21 mouse cellular contexts compared by ENCODE assay signal in the genomic region with DNA sequence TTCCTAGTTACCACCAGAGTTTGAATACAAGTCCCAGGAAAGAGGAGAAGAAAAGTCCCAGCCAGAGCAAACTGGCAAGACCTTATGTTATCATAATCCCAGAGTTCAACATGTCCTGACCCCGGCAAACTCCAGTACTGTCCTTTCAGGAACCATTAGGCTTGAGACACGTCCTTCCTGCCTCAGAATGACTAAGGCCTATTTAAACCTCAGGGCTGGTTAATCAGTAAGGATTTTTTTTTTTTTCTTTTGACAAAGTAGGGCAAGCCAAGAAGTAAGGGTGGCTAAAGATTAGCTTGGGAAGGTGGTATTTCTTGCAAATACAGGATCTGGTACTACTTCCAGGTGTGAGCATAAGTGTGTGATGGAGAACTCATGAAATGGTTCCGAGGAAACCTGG. TPM values are rescaled to one million over a fixed set of nuclear protein-coding genes. Genes with fewer than 3 reads are reported as not detected.
DNase-seq lines count a peak whose midpoint lies in the region; ATAC-seq and TF ChIP-seq lines count a peak whose summit lies in the region.
"Had no signal": no experiment of that assay in that cellular context is flagged by ENCODE, and none has a peak within 500 bp of the region (broad histone marks: within the 10 kb centered on the region; RNA-seq: fewer than 3 reads in every experiment).

No protein-coding gene starts in this region.

- no peak overlapping the region for H3K4me3 ChIP-seq in liver, adult 2 months (ENCODE audit: insufficient read depth, low read depth, low read length)
- no peak overlapping the region for H3K4me3 ChIP-seq in liver, embryonic 11.5 days (ENCODE audit: low read depth, low read length)
- H3K4me3 ChIP-seq in intestine, postnatal 0 days (ENCODE audit: low read depth, low read length), result no peak overlapping the region
- H3K4me3 ChIP-seq in left cerebral cortex, adult 2 months, result no peak overlapping the region
- H3K4me3 ChIP-seq: forebrain, embryonic 13.5 days; heart, embryonic 12.5 days; neural tube, embryonic 12.5 days had no signal

- no peak for TF ChIP-seq CTCF in liver, adult 2 months (IDR thresholded peaks at IDR 0.05; ENCODE audit: low read depth, low read length)
- no peak for TF ChIP-seq CTCF in intestine, postnatal 0 days (IDR thresholded peaks at IDR 0.05; ENCODE audit: low read depth)
- no peak for TF ChIP-seq CTCF in left cerebral cortex, adult 2 months (IDR thresholded peaks at IDR 0.05)

- 33% methylated on average over 3 of the region's 3 CpGs for WGBS in liver, adult 2 months
- WGBS in liver, embryonic 11.5 days, result 54% methylated on average over 3 of the region's 3 CpGs
- 31% methylated on average over 3 of the region's 3 CpGs for WGBS in intestine, postnatal 0 days

- H3K9me3 ChIP-seq in liver, embryonic 11.5 days (ENCODE audit: control insufficient read depth, low read length), result no peaks in the 10 kb centered on the region
- no peaks in the 10 kb centered on the region for H3K9me3 ChIP-seq in intestine, postnatal 0 days (ENCODE audit: control insufficient read depth)
- H3K9me3 ChIP-seq: forebrain, embryonic 13.5 days; heart, embryonic 12.5 days; neural tube, embryonic 12.5 days had no signal

- TF ChIP-seq POLR2A in liver, adult 2 months (IDR thresholded peaks at IDR 0.05; ENCODE audit: extremely low read depth, insufficient read depth, low read length), result no peak

- H3K36me3 ChIP-seq in liver, adult 2 months (ENCODE audit: control insufficient read depth, insufficient read depth, low read length), result peaks cover 43% of the 10 kb centered on the region
- no peaks in the 10 kb centered on the region for H3K36me3 ChIP-seq in liver, embryonic 11.5 days (ENCODE audit: control insufficient read depth, insufficient read depth, low read length)
- H3K36me3 ChIP-seq in intestine, postnatal 0 days (ENCODE audit: control insufficient read depth, insufficient read depth), result peaks cover 10% of the 10 kb centered on the region
- H3K36me3 ChIP-seq: heart, embryonic 12.5 days; neural tube, embryonic 12.5 days had no signal

- H3K27ac ChIP-seq in liver, adult 2 months (replicated peaks; ENCODE audit: insufficient read depth, low read depth, low read length), result no peak overlapping the region
- H3K27ac ChIP-seq in liver, embryonic 11.5 days (ENCODE audit: low read depth, low read length), result no peak overlapping the region
- peak overlapping the region; percentile 31; the same call in 1 of the 2 replicates for H3K27ac ChIP-seq in intestine, postnatal 0 days (ENCODE audit: low read depth, low read length)
- no peak overlapping the region for H3K27ac ChIP-seq in left cerebral cortex, adult 2 months
- H3K27ac ChIP-seq: forebrain, embryonic 13.5 days; hindbrain, postnatal 0 days; neural tube, embryonic 12.5 days had no signal

- no peaks in the 10 kb centered on the region for H3K79me2 ChIP-seq in liver, adult 2 months (ENCODE audit: control insufficient read depth, insufficient read depth, low read length)

- H3K4me1 ChIP-seq in liver, adult 2 months (ENCODE audit: control insufficient read depth, insufficient read depth, low read length), result peaks cover 7% of the 10 kb centered on the region
- no peaks in the 10 kb centered on the region for H3K4me1 ChIP-seq in liver, embryonic 11.5 days (replicated peaks; ENCODE audit: control insufficient read depth, insufficient read depth, low read length)
- H3K4me1 ChIP-seq in intestine, postnatal 0 days (replicated peaks; ENCODE audit: control insufficient read depth, insufficient read depth, low read length), result 0 out of 2 replicates have a peak, but pooled peaks cover 3% of the 10 kb centered on the region
- H3K4me1 ChIP-seq: forebrain, embryonic 13.5 days; heart, embryonic 12.5 days; neural tube, embryonic 12.5 days had no signal

- no peak for ATAC-seq in liver, embryonic 11.5 days (replicated peaks; ENCODE audit: low FRiP score)
- peak; percentile 76 for ATAC-seq in intestine, postnatal 0 days
- no peak for ATAC-seq in frontal cortex, adult (ENCODE audit: low TSS enrichment)
- ATAC-seq: forebrain, embryonic 13.5 days; hindbrain, postnatal 0 days had no signal

- intact Hi-C loops in left cerebral cortex, adult 2 months (cut with DNase I), result no loop called here

- DNase-seq in liver, adult 2 months (ENCODE audit: extremely low read depth, low read depth, low spot score), result peak; percentile 73
- DNase-seq in liver, embryonic 11.5 days (ENCODE audit: low spot score), result no peak
- DNase-seq in kidney, postnatal 25 days, result peak; percentile 57 to 82
- DNase-seq in yolk sac, embryonic 10.5 days (ENCODE audit: low spot score), result peak; percentile 70
- no peak for DNase-seq in thymus, postnatal 14 days
- DNase-seq in left cerebral cortex, adult 2 months (ENCODE audit: extremely low spot score in 1 of 2, low spot score in 2 of 2), result no peak
- DNase-seq: adrenal gland, adult 8-10 months; cerebellum, adult 2 months; gastrocnemius, postnatal 14 days; heart, postnatal 4 days; right cerebral cortex, postnatal 25 days; thymus, postnatal 4 days had no signal

- no peak overlapping the region for H3K4me2 ChIP-seq in liver, embryonic 11.5 days
- H3K4me2 ChIP-seq in intestine, postnatal 0 days (replicated peaks; ENCODE audit: low read depth), result no peak overlapping the region
- H3K4me2 ChIP-seq: forebrain, embryonic 13.5 days; heart, embryonic 12.5 days; neural tube, embryonic 12.5 days had no signal

- H3K27me3 ChIP-seq in liver, adult 2 months (ENCODE audit: control insufficient read depth, insufficient read depth, low read length), result no peaks in the 10 kb centered on the region
- H3K27me3 ChIP-seq in liver, embryonic 11.5 days (replicated peaks; ENCODE audit: control insufficient read depth, insufficient read depth, low read length), result no peaks in the 10 kb centered on the region
- H3K27me3 ChIP-seq in intestine, postnatal 0 days (replicated peaks; ENCODE audit: control insufficient read depth, insufficient read depth, low read length), result no peaks in the 10 kb centered on the region
- H3K27me3 ChIP-seq: forebrain, embryonic 13.5 days; heart, embryonic 12.5 days; neural tube, embryonic 12.5 days had no signal

- no peak overlapping the region for H3K9ac ChIP-seq in liver, adult 2 months (ENCODE audit: low read depth, low read length)
- H3K9ac ChIP-seq in liver, embryonic 11.5 days (ENCODE audit: low read depth, low read length), result no peak overlapping the region
- H3K9ac ChIP-seq in intestine, postnatal 0 days (ENCODE audit: low read depth, low read length), result no peak overlapping the region
- H3K9ac ChIP-seq: forebrain, embryonic 13.5 days; heart, embryonic 12.5 days; neural tube, embryonic 12.5 days had no signal

RNA-seq across cellular contexts. Expression of a gene that starts 9.9 kb away (rescaled TPM):
- total RNA-seq in liver, adult 2 months (2014; rRNA removed), result 0.65 and 0.67 TPM in 2 replicates
- not detected in 2 replicates for polyA plus RNA-seq in liver, adult 2 months (2012; rRNA removed)
- polyA plus RNA-seq in liver, embryonic 11.5 days (2014; fragmentation: Nextera tagmentation; extraction: Ambion mirVana), result not detected in 2 replicates
- polyA plus RNA-seq in intestine, postnatal 0 days (2015; fragmentation: Nextera tagmentation; extraction: Ambion mirVana), result 6.7 and 7.0 TPM in 2 replicates
- not detected for total RNA-seq in left cerebral cortex, adult 2 months (2021)
- total RNA-seq: heart, postnatal 4 days; hindbrain, postnatal 0 days; left cerebral cortex, postnatal 10 days had no signal
- polyA plus RNA-seq: C2C12; cerebellum, adult 2 months; forebrain, embryonic 13.5 days; hindbrain, postnatal 0 days; limb, embryonic 14.5 days had no signal

Comparison
In these comparisons a context has a peak if more than half of its experiments do, and no peak if none do; other contexts are left out.
1. DNase-seq: peak in liver, adult 2 months (single experiment), kidney, postnatal 25 days (2 of 2) and yolk sac, embryonic 10.5 days (single experiment); none in liver, embryonic 11.5 days (single experiment), thymus, postnatal 14 days (single experiment) and left cerebral cortex, adult 2 months (0 of 2).